Mouse (Mus musculus) effector memory CD4-positive, alpha-beta T cell, adult 5 months (primary cell): Measurements from ENCODE around the gene Rsph14. TPM values are rescaled to one million over a fixed set of nuclear protein-coding genes. Genes with fewer than 3 reads are reported as not detected.

Experiments
- polyA plus RNA-seq: library from polyadenylated mRNA; unstranded; fragments of 100-300 nt; shearing (Covaris generic); gene quantifications from one replicate; pipeline ENCODE4 v1.2.1, GENCODE M21; 2017

Rsph14 gene
- polyA plus RNA-seq = not detected

GRCm38 (mm10) chr10:75032395-75032794 lies at the start of gene Rsph14:
Gene Rsph14, minus strand, starts transcription at chr10:75032586.

GRCm38 (mm10) chr10:75060217-75060842 lies 27.9 kb upstream of the Rsph14 start, which contains the start of gene Bcr:
Gene Bcr, plus strand, starts transcription at chr10:75060592.

GRCm38 (mm10) chr10:75036883-75037379 lies 4.5 kb upstream of the Rsph14 start, which contains the start of gene Rab36:
Gene Rab36, plus strand, starts transcription at chr10:75037058.

GRCm38 (mm10) chr10:74966850-74967451 lies 65.4 kb downstream of the Rsph14 start, which contains the start of gene Gnaz:
Gene Gnaz, plus strand, starts transcription at chr10:74967177.

Other genes with a start within 250 kb of the Rsph14 start
- 0.21 TPM for gene Gnaz, start 65.4 kb downstream of the Rsph14 start, polyA plus RNA-seq
- gene Rab36, start 4.5 kb upstream of the Rsph14 start, polyA plus RNA-seq = 0.22 TPM
- gene Bcr, start 28.0 kb upstream of the Rsph14 start, polyA plus RNA-seq = 4.3 TPM
- gene Specc1l, start 179.5 kb upstream of the Rsph14 start, polyA plus RNA-seq = 65.5 TPM